Mouse (Mus musculus) c-Kit-negative CD71-positive TER-119-positive erythroid progenitor cells, embryonic 14.5 days (primary cell): Measurements from ENCODE around the gene Dnaaf2.
A peak's percentile ranks its signal among the peaks of the same experiment; 100 is the strongest.

ENCODE experiments used
- DNase-seq: peaks from one replicate; pipeline ENCODE4 v3.0.0-alpha.2; 2013; ENCODE audit warnings: low read depth, low spot score

The Dnaaf2 gene

DNA sequence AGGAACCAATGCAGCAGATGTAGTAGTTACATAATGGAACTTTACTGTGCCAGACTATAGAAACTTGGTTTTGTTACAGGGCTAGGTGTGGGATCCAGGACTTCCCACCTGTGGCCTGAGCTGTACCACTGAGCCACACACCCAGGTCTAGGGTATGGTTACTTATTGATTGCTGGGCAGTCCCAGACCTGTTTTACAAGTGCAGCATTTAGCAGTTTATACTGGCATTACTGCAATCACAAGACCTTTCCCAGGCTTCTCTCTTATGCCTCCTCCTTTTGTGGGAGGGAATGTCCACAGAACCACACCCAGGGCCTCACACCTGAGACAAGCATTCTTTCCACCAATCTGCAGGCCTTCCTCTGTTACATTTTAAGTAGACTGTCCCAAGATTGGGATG, 756 bp upstream of the Dnaaf2 start:
- DNase-seq: no peak

DNA sequence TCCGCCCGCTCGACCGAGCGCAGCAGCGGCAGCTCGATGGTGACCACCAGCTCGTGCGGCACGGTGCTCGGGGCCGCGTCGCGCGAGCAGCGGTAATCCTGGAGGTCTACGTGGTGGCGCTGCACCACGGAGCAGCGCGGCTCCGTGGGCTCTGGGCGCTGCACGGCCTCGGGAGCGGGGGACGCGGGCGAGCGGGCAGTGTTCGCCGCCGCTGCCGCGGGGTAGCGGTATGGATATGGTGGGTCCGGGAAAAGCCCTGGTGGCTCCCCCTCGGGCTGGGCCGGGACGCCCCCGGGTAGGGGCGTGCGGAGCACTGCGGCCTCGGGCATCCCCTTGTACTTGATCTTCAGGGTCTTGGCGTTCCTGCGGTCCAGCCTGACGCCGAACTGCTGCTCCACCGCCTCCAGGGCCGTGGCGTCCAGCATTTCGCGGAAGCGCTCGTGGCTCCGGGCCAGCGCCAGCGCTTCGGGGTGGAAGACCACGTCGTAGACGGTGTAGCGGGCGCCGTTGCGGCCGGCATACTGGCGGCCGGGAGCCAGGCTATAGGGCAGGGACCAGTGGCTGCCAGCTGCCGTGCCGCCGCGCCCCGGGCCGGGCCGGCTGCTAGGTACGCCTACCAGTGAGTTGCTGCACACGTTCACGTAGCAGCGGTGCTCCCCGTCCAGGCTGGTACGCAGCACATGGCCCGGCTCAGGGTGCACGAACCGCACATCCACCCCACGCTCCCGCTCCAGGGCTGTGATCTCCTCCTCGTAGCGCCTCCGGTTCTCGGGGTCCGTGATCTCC, 658 bp downstream of the Dnaaf2 start:
- DNase-seq: peak; percentile 60

DNA sequence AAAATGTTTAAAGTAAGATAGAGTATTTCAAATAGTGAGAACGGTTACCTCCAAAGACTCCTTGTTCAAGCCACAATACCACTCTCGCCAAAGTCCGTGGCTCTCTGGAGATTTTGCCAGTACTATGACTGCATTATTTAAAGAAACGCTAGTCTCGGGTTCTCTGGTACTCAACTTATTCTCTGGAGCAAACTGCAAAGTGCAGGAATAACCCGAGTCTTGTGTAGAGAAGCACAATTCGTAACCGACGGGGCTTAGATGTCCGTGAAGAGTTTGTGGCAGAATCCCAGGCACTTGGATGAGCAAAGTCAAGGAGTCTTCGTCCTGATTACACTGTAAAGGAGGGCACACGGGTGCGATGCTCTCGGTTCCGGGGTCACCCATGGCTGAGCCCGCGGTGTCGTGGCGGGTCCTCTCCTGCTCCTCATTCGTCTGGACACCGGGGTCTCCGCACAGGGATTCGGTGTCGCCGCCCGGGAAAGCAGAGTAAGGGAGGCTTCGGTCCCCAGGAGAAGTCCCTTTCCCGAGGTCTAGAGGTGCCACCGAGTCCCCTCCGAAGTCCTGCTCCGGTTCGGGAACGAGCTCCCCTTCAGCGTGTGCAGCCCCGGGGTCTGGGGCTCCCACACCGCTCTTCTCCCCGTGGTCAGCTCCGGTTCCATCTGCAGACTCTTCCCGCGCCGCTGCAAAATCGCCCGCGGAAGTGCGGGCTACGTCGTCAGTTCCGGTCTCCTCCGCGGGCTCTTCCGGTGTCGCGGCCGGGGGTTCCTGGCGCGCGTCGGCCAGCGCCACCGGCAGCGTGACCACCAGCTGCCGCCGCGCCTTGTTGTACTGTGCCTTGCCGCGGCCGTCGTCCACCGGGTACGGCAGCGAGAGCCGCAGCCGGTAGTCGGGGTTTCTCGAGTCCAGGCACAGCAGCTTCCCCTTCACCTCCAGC, 1.5 kb downstream of the Dnaaf2 start, which contains the start of gene Gm49383:
Gm49383 (minus strand) TSS at position 661 of the 934 bp plus-strand sequence.
- peak; percentile 58 for DNase-seq

GRCm38 (mm10) chr12:69192637-69193036, 5.6 kb downstream of the Dnaaf2 start:
- no peak for DNase-seq

- DNase-seq: no peak
These were observed 6.8 kb downstream of the Dnaaf2 start for GRCm38 (mm10) chr12:69191396-69191795.

DNA sequence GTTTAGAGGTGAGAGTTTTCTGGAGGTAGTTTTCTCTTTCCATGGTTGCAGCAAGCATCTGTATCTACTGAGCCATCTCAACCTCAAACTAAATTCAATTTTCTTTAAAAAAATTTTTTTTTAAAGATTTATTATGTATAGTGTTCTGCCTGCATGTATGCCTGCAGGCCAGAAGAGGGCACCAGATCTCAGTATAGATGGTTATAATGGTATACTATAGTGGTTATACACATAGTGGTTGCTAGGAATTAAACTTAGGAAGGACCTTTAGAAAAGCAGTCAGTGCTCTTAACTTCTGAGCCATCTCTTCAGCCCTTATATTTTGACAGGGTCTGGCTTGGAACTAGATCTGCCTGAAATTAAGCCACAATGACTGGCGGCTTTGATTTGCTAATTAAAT, 7.7 kb downstream of the Dnaaf2 start:
- DNase-seq: no peak

DNA sequence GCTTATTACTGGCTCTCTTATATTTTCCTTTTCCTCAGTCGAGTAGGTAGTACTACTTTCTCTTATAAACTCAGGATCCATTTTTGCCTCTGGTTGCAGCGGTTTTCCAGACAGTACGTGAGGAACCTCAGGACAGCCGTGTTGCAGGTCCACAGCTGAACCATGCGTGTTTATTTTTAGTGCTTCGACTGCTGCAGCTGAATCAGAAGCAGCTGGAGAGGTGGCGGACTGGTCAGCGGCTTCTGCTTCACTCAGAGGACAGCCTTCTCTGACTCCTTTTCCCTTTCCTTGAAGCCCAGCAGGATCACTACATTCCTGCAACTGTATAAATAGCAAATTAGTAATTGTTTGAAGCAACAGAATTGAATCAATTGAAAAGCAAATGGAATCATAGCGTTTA, 8.2 kb downstream of the Dnaaf2 start:
- no peak for DNase-seq

DNA sequence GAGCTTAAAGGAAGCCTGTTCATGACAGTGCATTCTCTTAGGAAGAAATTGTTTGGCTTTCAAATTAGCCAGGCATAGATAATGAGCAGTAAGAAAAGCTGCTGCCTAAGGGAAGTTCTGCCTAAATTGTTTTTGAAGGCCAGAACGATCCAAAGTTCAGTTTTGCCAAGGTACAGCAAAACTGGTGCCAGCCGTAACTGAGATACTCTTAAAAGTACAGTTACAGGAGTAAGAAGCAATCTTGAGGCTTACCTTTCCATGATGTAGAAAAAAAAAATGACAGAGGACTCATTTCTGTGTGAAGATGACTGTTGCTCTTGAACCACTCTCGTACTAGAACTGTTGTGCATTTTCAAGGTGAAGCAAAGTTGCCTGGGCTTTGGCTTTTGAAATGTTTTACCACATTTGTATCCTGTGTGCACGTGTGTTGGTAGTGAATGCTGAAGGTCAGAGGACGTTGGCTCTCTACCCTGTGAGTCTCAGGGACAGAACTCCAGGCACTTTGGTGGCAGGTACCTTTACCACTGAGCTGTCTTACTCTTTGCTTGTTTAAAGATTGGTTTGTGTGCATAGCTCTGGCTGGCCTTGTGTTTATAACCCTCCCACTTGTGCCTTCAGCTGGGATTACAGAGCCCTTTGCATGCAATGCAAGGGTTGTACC, 11.3 kb downstream of the Dnaaf2 start:
- DNase-seq: no peak

DNA sequence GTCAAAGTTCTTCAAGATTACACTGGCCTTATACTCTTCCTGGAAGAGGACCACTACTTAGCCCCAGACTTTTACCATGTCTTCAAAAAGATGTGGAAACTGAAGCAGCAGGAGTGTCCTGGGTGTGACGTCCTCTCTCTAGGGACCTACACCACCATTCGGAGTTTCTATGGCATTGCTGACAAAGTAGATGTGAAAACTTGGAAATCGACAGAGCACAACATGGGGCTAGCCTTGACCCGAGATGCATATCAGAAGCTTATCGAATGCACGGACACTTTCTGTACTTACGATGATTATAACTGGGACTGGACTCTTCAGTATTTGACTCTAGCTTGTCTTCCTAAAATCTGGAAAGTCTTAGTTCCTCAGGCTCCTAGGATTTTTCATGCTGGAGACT, 12.9 kb downstream of the Dnaaf2 start:
- DNase-seq: no peak

GRCm38 (mm10) chr12:69184342-69185295, 13.6 kb downstream of the Dnaaf2 start:
- peak; percentile 47 for DNase-seq

- peak; percentile 99 for DNase-seq
These were observed 14.5 kb downstream of the Dnaaf2 start, which contains the start of the genes Rpl36al and Mgat2 for GRCm38 (mm10) chr12:69183583-69184308. TSS of gene Rpl36al (minus strand) at chr12:69184083. TSS of gene Mgat2 (plus strand) at chr12:69184157.

DNA sequence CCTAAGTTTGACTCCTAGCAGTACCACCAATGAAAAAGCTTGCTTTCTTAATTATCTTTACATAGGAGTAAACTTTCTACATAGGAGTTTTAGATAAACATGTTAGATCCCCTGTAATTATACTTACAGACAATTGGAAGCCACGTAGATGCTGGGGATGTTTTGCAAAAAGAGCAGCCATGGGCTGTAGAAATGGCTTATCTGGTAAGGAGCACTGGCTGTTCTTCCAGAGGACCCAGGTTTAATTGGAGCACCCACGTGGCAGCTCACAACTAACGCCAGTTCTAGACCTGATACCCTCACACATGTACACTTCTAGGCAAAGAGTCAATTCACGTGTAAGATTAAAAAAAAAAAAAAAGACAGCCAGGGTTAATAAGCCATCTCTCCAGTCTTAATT, 16.4 kb downstream of the Dnaaf2 start:
- no peak for DNase-seq

GRCm38 (mm10) chr12:69179371-69179770, 18.9 kb downstream of the Dnaaf2 start:
- DNase-seq: no peak

DNA sequence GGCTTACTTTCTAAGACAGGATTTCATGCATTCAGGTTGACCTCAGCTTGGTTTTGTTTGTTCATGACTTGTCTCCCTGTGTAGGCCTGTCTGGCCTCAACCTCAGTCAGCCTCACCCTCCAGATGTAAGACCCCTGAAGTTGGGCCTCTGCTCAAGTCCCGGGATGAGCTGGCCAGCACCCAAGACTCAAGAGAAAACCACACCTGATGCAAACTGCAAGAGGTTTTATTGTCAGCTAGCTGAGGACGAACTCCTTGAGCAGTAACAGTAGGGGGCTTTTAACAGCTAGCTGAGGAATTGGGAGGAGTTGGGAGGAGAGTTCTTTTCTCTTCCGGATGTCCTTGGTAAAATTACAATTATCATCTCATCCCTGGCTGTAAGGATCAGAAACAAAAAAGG, 20.7 kb downstream of the Dnaaf2 start:
- DNase-seq: no peak

DNA sequence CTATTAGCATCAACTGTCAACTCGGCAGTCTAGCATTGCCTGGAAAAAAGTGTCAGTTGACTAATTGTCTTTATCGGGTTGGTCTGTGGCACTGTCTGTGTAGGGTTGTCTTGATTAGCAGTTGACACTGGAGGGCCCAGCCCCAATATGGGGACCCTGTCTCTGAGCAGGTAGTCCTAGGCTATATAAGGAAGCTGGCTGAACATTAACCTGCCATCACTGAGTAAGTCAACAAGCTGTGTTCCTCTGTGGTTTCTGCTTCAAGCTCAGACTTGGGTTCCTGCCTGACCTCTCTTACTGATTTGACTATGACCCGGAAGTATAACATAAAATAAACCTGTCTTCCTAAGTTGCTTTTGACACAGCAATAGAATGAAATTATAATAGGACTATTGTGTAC, 22.3 kb downstream of the Dnaaf2 start:
- no peak for DNase-seq

GRCm38 (mm10) chr12:69171307-69171706, 26.9 kb downstream of the Dnaaf2 start:
- no peak for DNase-seq

- DNase-seq: peak; percentile 83
These were observed 29.6 kb downstream of the Dnaaf2 start, which contains the start of gene Lrr1 for GRCm38 (mm10) chr12:69168461-69169106. TSS of gene Lrr1 (plus strand) at chr12:69168814.

DNA sequence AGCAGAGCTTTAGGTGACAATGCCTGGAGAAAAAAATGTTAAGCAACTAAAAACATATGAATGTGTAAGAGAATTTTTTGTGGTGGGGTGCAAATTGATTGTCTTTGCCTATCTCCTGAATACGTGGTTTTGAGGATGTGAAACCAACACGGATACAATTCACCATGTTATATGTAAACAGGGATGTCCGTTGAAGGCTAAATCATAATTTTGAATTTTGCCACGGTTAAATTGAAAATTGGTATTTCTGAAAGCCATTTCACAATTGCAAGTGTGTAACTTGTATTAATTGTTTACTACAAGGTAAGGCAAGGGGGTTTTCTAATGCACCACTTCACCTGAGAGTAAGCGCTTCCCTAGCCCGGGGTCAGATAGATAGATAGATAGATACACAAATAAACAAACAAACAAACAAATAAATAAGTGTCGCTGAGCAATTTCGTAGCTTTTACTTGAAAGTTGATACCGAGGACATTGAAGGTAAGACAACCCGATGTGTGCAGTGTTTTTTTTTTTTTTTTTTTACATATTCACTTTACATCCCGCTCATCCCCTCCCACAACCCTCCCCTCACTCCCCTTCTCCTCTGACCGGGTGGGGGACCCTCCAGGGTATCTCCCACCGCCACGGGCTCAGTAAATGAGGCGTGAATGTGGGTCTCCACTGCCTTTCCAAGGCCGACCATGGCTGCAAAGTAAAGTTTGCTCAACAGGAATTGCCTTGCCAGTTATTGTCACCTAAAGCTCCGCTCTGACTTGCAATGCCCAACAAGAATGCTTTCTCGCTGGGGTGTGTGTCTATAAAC, 30.4 kb downstream of the Dnaaf2 start:
- no peak for DNase-seq
